Mouse (Mus musculus): ENCODE data around the gene Pgbd5. TPM values are rescaled to one million over a fixed set of nuclear protein-coding genes. Genes with fewer than 3 reads are reported as not detected.

Pgbd5 gene
- polyA plus RNA-seq (2012; rRNA removed) = 0.22 and 0.68 TPM in 2 replicates

DNA sequence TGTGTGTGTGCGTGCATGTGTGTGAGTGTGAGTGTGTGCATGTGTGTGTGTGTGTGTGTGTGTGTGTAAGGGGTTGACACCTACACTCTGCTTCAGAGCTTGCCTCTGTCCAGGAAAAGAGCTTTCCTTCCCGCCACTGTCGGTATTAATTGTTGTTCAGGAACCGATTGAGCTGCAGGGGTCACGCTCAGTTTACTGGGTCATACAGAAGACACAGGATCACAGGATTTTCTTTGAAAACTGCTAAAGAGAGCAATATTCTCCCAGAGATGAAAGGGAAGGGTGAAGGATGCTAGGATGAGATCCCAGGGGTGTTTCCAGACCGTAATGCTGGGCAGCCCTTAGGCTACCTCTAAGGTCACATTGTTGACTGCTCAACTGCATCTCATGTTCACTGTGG, at the start of gene Pgbd5:
Pgbd5 (minus strand) TSS at position 101 of the 400 bp plus-strand sequence.
- H3K36me3 ChIP-seq (ENCODE audit: control insufficient read depth, insufficient read depth, low read length) = no peaks in the 10 kb centered on the region
- H3K4me1 ChIP-seq (replicated peaks; ENCODE audit: control insufficient read depth, insufficient read depth, low read length) = no peaks in the 10 kb centered on the region
- no peaks in the 10 kb centered on the region for H3K27me3 ChIP-seq (ENCODE audit: control insufficient read depth, insufficient read depth, low read length)
- no peak for TF ChIP-seq CTCF (IDR thresholded peaks at IDR 0.05; ENCODE audit: borderline replicate concordance, control insufficient read depth, extremely low read depth, insufficient read depth, low read length, poor library complexity)
- TF ChIP-seq POLR2A (IDR thresholded peaks at IDR 0.05; ENCODE audit: control insufficient read depth, extremely low read depth, insufficient read depth, low read length, poor library complexity) = no peak
- no peak for DNase-seq
- H3K27ac ChIP-seq (ENCODE audit: control insufficient read depth, insufficient read depth, low read length) = no peak within 1 kb of the TSS
- 91% methylated on average over 6 of the region's 6 CpGs for WGBS
- no peak within 1 kb of the TSS for H3K4me3 ChIP-seq (ENCODE audit: control insufficient read depth, insufficient read depth, low read length)

GRCm38 (mm10) chr8:124483356-124484115, 44.1 kb upstream of the Pgbd5 start:
- H3K4me3 ChIP-seq (ENCODE audit: control insufficient read depth, insufficient read depth, low read length) = no peak overlapping the region
- no peaks in the 10 kb centered on the region for H3K27me3 ChIP-seq (ENCODE audit: control insufficient read depth, insufficient read depth, low read length)
- H3K27ac ChIP-seq (ENCODE audit: control insufficient read depth, insufficient read depth, low read length) = no peak overlapping the region
- no peaks in the 10 kb centered on the region for H3K36me3 ChIP-seq (ENCODE audit: control insufficient read depth, insufficient read depth, low read length)
- no peak for DNase-seq
- TF ChIP-seq CTCF (IDR thresholded peaks at IDR 0.05; ENCODE audit: borderline replicate concordance, control insufficient read depth, extremely low read depth, insufficient read depth, low read length, poor library complexity) (no peak), POLR2A (IDR thresholded peaks at IDR 0.05; ENCODE audit: control insufficient read depth, extremely low read depth, insufficient read depth, low read length, poor library complexity) (no peak)
- H3K4me1 ChIP-seq (replicated peaks; ENCODE audit: control insufficient read depth, insufficient read depth, low read length) = no peaks in the 10 kb centered on the region
- 78% methylated on average over 7 of the region's 7 CpGs for WGBS

- no peaks in the 10 kb centered on the region for H3K36me3 ChIP-seq (ENCODE audit: control insufficient read depth, insufficient read depth, low read length)
- TF ChIP-seq CTCF (IDR thresholded peaks at IDR 0.05; ENCODE audit: borderline replicate concordance, control insufficient read depth, extremely low read depth, insufficient read depth, low read length, poor library complexity) (no peak), POLR2A (IDR thresholded peaks at IDR 0.05; ENCODE audit: control insufficient read depth, extremely low read depth, insufficient read depth, low read length, poor library complexity) (no peak)
These were observed 43.3 kb upstream of the Pgbd5 start for GRCm38 (mm10) chr8:124482790-124483189.

GRCm38 (mm10) chr8:124480321-124480720, 40.9 kb upstream of the Pgbd5 start:
- Histone ChIP-seq H3K4me1 (replicated peaks; ENCODE audit: control insufficient read depth, insufficient read depth, low read length) (no peaks in the 10 kb centered on the region), H3K36me3 (ENCODE audit: control insufficient read depth, insufficient read depth, low read length) (no peaks in the 10 kb centered on the region), H3K27ac (ENCODE audit: control insufficient read depth, insufficient read depth, low read length) (no peak overlapping the region), H3K27me3 (ENCODE audit: control insufficient read depth, insufficient read depth, low read length) (no peaks in the 10 kb centered on the region), H3K4me3 (ENCODE audit: control insufficient read depth, insufficient read depth, low read length) (no peak overlapping the region)
- DNase-seq = no peak
- 89% methylated on average over 8 of the region's 8 CpGs for WGBS
- no peak for TF ChIP-seq POLR2A (IDR thresholded peaks at IDR 0.05; ENCODE audit: control insufficient read depth, extremely low read depth, insufficient read depth, low read length, poor library complexity)
- TF ChIP-seq CTCF (IDR thresholded peaks at IDR 0.05; ENCODE audit: borderline replicate concordance, control insufficient read depth, extremely low read depth, insufficient read depth, low read length, poor library complexity) = no peak

More at GRCm38 (mm10) chr8:124482790-124483189, 43.3 kb upstream of the Pgbd5 start:
- H3K27ac ChIP-seq (ENCODE audit: control insufficient read depth, insufficient read depth, low read length) = no peak overlapping the region
- no peaks in the 10 kb centered on the region for H3K4me1 ChIP-seq (replicated peaks; ENCODE audit: control insufficient read depth, insufficient read depth, low read length)
- WGBS = 97% methylated on average over 2 of the region's 2 CpGs
- H3K27me3 ChIP-seq (ENCODE audit: control insufficient read depth, insufficient read depth, low read length) = no peaks in the 10 kb centered on the region
- H3K4me3 ChIP-seq (ENCODE audit: control insufficient read depth, insufficient read depth, low read length) = no peak overlapping the region
- no peak for DNase-seq

- no peak for TF ChIP-seq POLR2A (IDR thresholded peaks at IDR 0.05; ENCODE audit: control insufficient read depth, extremely low read depth, insufficient read depth, low read length, poor library complexity)
- TF ChIP-seq CTCF (IDR thresholded peaks at IDR 0.05; ENCODE audit: borderline replicate concordance, control insufficient read depth, extremely low read depth, insufficient read depth, low read length, poor library complexity) = no peak
- no peaks in the 10 kb centered on the region for H3K36me3 ChIP-seq (ENCODE audit: control insufficient read depth, insufficient read depth, low read length)
- 81% methylated on average over 3 of the region's 3 CpGs for WGBS
- DNase-seq = no peak
- no peak overlapping the region for H3K27ac ChIP-seq (ENCODE audit: control insufficient read depth, insufficient read depth, low read length)
- no peak overlapping the region for H3K4me3 ChIP-seq (ENCODE audit: control insufficient read depth, insufficient read depth, low read length)
- H3K4me1 ChIP-seq (replicated peaks; ENCODE audit: control insufficient read depth, insufficient read depth, low read length) = no peaks in the 10 kb centered on the region
- no peaks in the 10 kb centered on the region for H3K27me3 ChIP-seq (ENCODE audit: control insufficient read depth, insufficient read depth, low read length)
These were observed 39.8 kb upstream of the Pgbd5 start for GRCm38 (mm10) chr8:124479251-124479650.

DNA sequence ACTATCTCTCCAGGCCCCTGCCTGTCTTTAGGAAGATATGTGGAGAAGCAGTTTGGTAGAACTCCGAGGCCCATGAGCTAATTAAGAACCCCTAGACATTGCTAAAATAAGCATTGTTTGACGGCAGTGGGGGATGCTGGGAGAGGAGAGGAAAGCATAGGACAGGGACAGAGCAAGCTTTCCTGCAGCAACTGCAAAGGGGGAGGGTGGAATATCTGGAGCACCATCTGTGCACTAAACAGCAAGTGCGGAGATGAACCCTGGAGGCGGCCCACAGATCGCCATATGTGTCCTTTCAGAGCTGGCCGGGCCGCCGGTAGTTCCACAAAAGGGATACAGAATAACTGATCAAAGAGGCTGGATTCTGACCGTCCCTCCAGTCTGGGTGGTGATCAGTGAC, 37.2 kb upstream of the Pgbd5 start:
- no peak overlapping the region for H3K4me3 ChIP-seq (ENCODE audit: control insufficient read depth, insufficient read depth, low read length)
- no peaks in the 10 kb centered on the region for H3K36me3 ChIP-seq (ENCODE audit: control insufficient read depth, insufficient read depth, low read length)
- H3K4me1 ChIP-seq (replicated peaks; ENCODE audit: control insufficient read depth, insufficient read depth, low read length) = no peaks in the 10 kb centered on the region
- no peak overlapping the region for H3K27ac ChIP-seq (ENCODE audit: control insufficient read depth, insufficient read depth, low read length)
- no peak for TF ChIP-seq CTCF (IDR thresholded peaks at IDR 0.05; ENCODE audit: borderline replicate concordance, control insufficient read depth, extremely low read depth, insufficient read depth, low read length, poor library complexity)
- no peak for TF ChIP-seq POLR2A (IDR thresholded peaks at IDR 0.05; ENCODE audit: control insufficient read depth, extremely low read depth, insufficient read depth, low read length, poor library complexity)
- no peaks in the 10 kb centered on the region for H3K27me3 ChIP-seq (ENCODE audit: control insufficient read depth, insufficient read depth, low read length)
- DNase-seq = no peak
- WGBS = 91% methylated on average over 9 of the region's 9 CpGs

Data from thymus, adult 2 months (tissue).